Mouse (Mus musculus) lung, embryonic 16.5 days (tissue): ENCODE results near the gene Dpf1. TPM values are rescaled to one million over a fixed set of nuclear protein-coding genes. Genes with fewer than 3 reads are reported as not detected.

Source experiments
- ATAC-seq: fragments of 200-750 bp; cut with Nextera tagmentation; 2 replicates; pipeline ENCODE4 v1.8.0; 2017; ENCODE audit warnings: low read depth, mild to moderate bottlenecking, moderate library complexity
- H3K27ac ChIP-seq: fragments of 300-500 bp; sonication (generic); 2 replicates; pipeline ENCODE4 v1.5.1; 2014; ENCODE audit warnings: mild to moderate bottlenecking, control low read depth, low read length
- H3K27me3 ChIP-seq: fragments of 300-500 bp; sonication (generic); 2 replicates; pipeline ENCODE4 v1.6.1; 2014; ENCODE audit warnings: low read depth, low read length, mixed read lengths; ENCODE audit not compliant: control insufficient read depth, insufficient read depth
- H3K36me3 ChIP-seq: fragments of 300-500 bp; sonication (generic); 2 replicates; pipeline ENCODE4 v1.6.1; 2014; ENCODE audit warnings: low read length; ENCODE audit not compliant: control insufficient read depth, insufficient read depth
- H3K4me1 ChIP-seq: fragments of 300-500 bp; sonication (generic); replicated peaks from 2 replicates; pipeline ENCODE4 v1.6.1; 2014; ENCODE audit warnings: low read length, mixed read lengths; ENCODE audit not compliant: control insufficient read depth, insufficient read depth
- H3K4me2 ChIP-seq: fragments of 300-500 bp; sonication (generic); 2 replicates; pipeline ENCODE4 v1.6.1; 2014; ENCODE audit warnings: low read depth, low read length, control low read depth
- H3K4me3 ChIP-seq: fragments of 300-500 bp; sonication (generic); 2 replicates; pipeline ENCODE4 v1.5.1; 2014; ENCODE audit warnings: mild to moderate bottlenecking, low read length, control low read depth
- H3K9ac ChIP-seq: fragments of 300-500 bp; sonication (generic); 2 replicates; pipeline ENCODE4 v1.6.1; 2014; ENCODE audit warnings: low read length, control low read depth
- H3K9me3 ChIP-seq: fragments of 300-500 bp; sonication (generic); 2 replicates; pipeline ENCODE4 v1.6.1; 2016; ENCODE audit warnings: low read length; ENCODE audit not compliant: control insufficient read depth
- WGBS: fragments of 180-500 bp; shearing (Covaris S2); extraction: QIAGEN DNeasy Blood & Tissue Kit; methylation state at CpG from one replicate; pipeline ENCODE4 v1.1.7; 2014; 5-methylcytosine and 5-hydroxymethylcytosine counted together
- polyA plus RNA-seq: library from polyadenylated mRNA; unstranded; fragments of >200 nt; fragmentation: Nextera tagmentation; extraction: Ambion mirVana; gene quantifications from 2 replicates; pipeline ENCODE4 v1.2.1, GENCODE M21; 2015

Gene Dpf1
- polyA plus RNA-seq, 1 experiment from 2014 or later: 8.7 TPM

DNA sequence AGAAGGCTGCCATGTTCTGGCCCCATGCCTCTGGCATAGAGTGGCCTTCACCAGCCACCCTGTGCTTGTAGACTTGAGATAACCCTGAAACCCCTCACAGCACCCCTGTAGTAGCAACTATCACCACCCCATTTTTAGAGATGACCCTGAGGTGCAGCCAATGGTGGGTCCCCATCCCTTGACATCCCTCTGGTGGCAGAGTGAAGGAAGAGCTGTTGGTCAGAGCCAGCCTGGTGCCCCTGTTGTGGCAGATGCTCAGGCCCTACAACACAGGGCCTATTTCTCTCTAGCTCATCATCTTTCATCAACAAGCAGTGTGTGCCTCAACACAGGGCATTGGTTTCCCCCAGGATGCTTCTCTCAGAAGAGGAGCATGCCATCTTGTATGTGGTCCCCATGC lies 31.5 kb downstream of the Dpf1 start:
- no peaks in the 10 kb centered on the region for H3K9me3 ChIP-seq
- peaks cover 2% of the 10 kb centered on the region; the same call in 1 of the 2 replicates for H3K4me1 ChIP-seq
- H3K4me2 ChIP-seq: no peak overlapping the region
- peaks cover 26% of the 10 kb centered on the region for H3K36me3 ChIP-seq
- H3K27me3 ChIP-seq: no peaks in the 10 kb centered on the region
- ATAC-seq: no peak
- H3K4me3 ChIP-seq: no peak overlapping the region
- H3K9ac ChIP-seq: no peak overlapping the region
- no peak overlapping the region for H3K27ac ChIP-seq

DNA sequence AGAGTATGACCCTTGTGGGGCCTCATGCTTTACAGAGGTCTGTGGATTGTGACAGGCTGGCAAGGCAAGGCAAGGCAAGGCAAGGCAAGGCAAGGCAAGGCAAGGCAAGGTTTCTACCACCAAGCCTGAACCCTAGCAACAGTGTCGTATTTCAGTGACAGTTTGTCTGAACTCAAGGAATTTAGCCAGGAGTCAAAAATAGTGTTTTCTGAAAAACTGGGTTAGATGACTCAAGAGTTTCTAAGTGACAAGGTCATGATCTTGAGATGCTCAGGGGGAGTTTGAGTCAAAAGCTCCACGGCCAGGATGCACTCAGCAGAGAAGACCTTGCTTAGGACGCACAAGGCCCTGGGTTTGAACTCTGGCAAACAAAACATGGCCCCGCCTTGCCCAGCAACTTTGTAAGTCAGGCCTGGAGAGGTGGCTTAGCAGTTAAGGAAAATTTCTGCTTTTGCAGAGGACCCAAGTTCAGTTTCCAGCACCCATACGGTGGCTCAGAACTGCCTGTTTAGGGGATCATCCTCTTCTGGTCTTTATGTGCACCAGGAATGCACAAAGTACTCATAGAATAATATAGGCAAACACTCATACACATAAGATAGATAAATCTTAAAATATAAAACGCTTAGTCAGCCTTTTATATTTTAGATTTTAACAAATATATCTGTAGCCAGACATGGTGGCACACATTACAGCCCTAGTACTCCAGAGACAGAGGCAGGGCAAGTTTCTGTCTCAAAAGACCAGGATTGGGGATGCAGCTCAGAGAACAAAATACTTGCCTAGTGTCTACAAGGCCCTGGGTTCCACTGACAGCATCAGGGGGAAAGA lies 32.3 kb downstream of the Dpf1 start:
- Histone ChIP-seq H3K9ac (no peak overlapping the region), H3K27me3 (no peaks in the 10 kb centered on the region), H3K36me3 (peaks cover 22% of the 10 kb centered on the region), H3K27ac (no peak overlapping the region), H3K4me2 (no peak overlapping the region), H3K9me3 (no peaks in the 10 kb centered on the region), H3K4me1 (peaks cover 2% of the 10 kb centered on the region; the same call in 1 of the 2 replicates), H3K4me3 (no peak overlapping the region)
- WGBS: 69% methylated on average over 6 of the region's 6 CpGs
- no peak for ATAC-seq

DNA sequence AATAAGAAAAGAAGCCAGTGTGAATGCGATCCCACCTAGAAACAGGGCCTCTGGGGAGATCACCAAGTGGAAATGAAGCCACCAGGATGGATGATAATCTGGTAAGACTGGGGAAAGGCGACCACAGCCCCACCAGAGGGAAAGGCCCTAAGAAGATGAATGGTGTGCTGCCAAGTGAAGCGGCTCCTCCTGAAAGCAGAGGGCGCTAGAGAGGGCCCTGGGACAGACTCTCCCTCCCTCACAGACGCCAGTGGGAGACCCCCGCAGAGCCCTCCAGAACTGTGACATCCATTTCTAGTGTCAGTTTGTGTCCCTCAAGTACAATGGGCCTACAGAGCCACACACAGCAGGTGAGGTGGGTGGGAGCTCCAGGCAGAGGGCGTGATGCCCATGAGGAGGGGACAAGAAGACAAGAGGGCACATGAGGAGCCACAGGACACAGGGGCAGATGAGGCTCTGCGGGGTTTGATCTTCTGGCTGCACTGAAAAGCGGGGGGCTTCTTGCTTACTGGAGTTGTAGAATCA lies 33.1 kb downstream of the Dpf1 start:
- no peaks in the 10 kb centered on the region for H3K9me3 ChIP-seq
- no peak overlapping the region for H3K4me3 ChIP-seq
- peaks cover 2% of the 10 kb centered on the region; the same call in 1 of the 2 replicates for H3K4me1 ChIP-seq
- WGBS: 73% methylated on average over 9 of the region's 9 CpGs
- H3K36me3 ChIP-seq: peaks cover 16% of the 10 kb centered on the region
- H3K27ac ChIP-seq: no peak overlapping the region
- no peak overlapping the region for H3K9ac ChIP-seq
- no peaks in the 10 kb centered on the region for H3K27me3 ChIP-seq
- no peak overlapping the region for H3K4me2 ChIP-seq
- no peak for ATAC-seq

DNA sequence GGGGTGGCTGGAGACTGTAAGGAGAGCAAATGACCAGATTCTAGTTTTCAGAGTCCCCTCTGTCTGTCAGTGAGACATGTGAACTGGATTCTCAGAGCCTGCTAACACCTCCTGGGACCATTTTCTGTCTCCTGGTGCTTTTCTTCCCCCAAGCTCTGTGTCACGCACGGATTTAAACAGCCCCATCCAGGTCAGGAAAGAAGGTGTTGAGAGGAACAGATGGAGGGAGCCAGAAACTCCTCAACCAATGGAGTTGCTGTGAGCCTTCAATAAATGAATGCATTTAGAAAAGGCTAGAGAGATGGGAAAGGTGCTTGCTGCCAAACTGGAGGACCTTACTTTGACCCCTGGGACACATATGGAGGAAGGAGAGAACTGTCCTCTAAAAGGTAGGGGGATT lies 34.0 kb downstream of the Dpf1 start:
- H3K4me1 ChIP-seq: peaks cover 2% of the 10 kb centered on the region; the same call in 1 of the 2 replicates
- no peak overlapping the region for H3K4me2 ChIP-seq
- WGBS: 89% methylated on average over 2 of the region's 2 CpGs
- H3K9me3 ChIP-seq: no peaks in the 10 kb centered on the region
- peaks cover 9% of the 10 kb centered on the region for H3K36me3 ChIP-seq
- H3K9ac ChIP-seq: no peak overlapping the region
- ATAC-seq: no peak
- no peak overlapping the region for H3K27ac ChIP-seq
- H3K27me3 ChIP-seq: no peaks in the 10 kb centered on the region
- no peak overlapping the region for H3K4me3 ChIP-seq

DNA sequence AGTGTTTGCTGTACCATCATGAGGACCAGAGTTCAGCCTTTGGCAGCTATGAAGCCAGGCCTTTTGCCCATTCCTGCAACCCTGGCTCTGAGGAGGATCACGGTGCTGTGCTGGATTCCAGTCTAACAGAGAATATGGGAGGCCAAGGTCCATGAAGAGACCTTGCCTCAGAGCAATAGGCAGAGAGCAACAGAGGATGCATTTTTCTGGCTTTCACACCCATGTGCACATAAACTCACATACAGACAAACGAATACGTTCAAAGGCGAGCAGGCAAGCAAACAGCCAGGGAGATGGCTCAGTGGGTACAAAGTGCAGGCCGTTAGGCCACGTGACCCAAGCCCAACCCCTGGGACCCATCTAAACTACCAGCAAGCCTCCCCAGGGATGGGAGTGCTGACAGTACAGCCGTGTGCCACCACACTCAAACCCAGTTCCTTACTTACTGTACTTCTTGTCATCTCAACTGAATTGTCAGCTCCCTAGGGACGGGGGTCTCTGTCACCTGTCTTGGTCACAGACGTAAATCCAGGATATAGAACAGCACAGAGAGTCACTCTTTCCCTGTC lies 34.7 kb downstream of the Dpf1 start:
- H3K27me3 ChIP-seq: no peaks in the 10 kb centered on the region
- H3K4me2 ChIP-seq: no peak overlapping the region
- H3K27ac ChIP-seq: no peak overlapping the region
- no peak overlapping the region for H3K4me3 ChIP-seq
- H3K36me3 ChIP-seq: peaks cover 9% of the 10 kb centered on the region
- H3K4me1 ChIP-seq: peaks cover 2% of the 10 kb centered on the region; the same call in 1 of the 2 replicates
- H3K9ac ChIP-seq: no peak overlapping the region
- H3K9me3 ChIP-seq: no peaks in the 10 kb centered on the region
- ATAC-seq: no peak
- 76% methylated on average over 9 of the region's 9 CpGs for WGBS

DNA sequence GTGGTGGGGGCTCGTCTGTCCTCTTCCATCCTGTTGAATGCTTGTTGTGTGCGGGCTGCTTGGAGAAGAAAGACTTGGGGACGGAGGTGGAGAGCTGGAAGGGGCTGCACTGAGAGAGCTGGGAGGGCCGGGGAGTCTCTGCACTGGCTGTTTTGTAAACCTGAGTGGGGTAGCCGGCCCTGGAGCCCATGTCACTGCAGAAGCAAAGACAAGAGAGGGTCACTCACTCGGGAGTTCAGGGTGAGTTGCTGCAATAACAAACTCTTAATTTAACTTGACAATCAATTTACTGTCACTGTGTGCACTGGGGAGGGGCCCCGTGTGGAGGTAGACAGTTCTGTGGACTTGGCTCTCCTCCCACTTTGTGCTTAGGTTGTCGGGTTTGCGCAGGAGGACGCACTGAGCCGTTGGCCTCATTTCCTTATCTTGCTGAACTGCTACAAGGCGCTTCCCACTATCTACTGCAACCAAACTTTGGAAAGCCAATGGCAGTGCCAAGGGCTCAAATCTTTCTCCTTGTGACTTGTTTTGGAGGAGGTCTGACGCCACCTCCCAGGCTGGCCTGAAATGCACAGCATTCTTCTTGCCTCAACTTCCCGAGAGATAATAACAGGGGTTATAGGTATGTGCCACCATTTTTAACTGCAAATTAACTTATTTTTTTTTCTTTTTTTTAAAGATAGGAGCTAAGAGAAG lies 35.4 kb downstream of the Dpf1 start:
- ATAC-seq: no peak
- no peak overlapping the region for H3K27ac ChIP-seq
- no peak overlapping the region for H3K4me3 ChIP-seq
- no peaks in the 10 kb centered on the region for H3K27me3 ChIP-seq
- H3K4me1 ChIP-seq: 0 out of 2 replicates have a peak, but pooled peaks cover 2% of the 10 kb centered on the region
- no peak overlapping the region for H3K9ac ChIP-seq
- H3K9me3 ChIP-seq: no peaks in the 10 kb centered on the region
- WGBS: 46% methylated on average over 14 of the region's 14 CpGs
- peaks cover 9% of the 10 kb centered on the region for H3K36me3 ChIP-seq
- no peak overlapping the region for H3K4me2 ChIP-seq

DNA sequence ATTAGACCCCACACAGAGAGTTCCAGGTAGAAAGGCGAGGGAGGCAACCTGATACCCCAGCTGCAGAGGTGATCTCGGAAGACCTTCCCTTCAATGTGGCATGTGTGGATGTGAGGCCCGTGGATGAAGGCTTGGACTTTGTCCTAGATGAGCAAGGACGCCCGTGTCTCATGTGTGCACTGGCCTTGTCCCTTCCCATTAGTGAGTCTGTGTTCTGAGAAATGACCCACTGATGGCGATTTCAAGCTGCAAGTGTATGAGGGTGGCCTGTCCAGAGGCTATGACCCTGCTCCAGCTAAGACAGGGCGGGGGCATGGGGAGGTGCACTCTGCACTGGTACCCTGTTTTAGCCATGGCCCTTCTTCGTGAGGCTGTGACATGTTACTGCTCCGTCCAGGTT lies 36.5 kb downstream of the Dpf1 start:
- no peak for ATAC-seq
- Histone ChIP-seq H3K9ac (no peak overlapping the region), H3K27ac (no peak overlapping the region), H3K4me3 (no peak overlapping the region), H3K27me3 (no peaks in the 10 kb centered on the region), H3K36me3 (peaks cover 9% of the 10 kb centered on the region), H3K9me3 (no peaks in the 10 kb centered on the region), H3K4me2 (no peak overlapping the region), H3K4me1 (no peaks in the 10 kb centered on the region)
- 80% methylated on average over 9 of the region's 9 CpGs for WGBS

DNA sequence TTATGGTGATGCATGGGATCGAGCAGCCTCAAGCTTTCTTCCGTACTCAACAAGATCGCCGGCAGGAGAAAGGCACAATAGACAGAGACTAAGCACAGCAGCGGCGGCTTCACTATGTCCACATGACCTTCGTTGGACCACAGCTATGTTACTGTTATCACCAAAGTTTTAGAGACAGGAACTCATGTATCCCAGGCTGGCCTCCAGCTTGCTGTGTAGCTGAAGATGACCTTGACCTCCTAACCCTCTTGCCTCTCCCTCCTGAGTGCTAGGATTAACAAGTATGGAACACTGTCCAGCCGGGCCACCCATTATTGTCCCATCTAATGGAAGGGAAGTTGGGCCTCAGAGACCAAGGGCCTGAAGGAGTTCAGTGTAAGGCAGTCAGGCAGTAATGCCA lies 37.1 kb downstream of the Dpf1 start:
- Histone ChIP-seq H3K9me3 (no peaks in the 10 kb centered on the region), H3K4me1 (no peaks in the 10 kb centered on the region), H3K9ac (no peak overlapping the region), H3K4me3 (no peak overlapping the region), H3K27me3 (no peaks in the 10 kb centered on the region), H3K36me3 (peaks cover 10% of the 10 kb centered on the region), H3K4me2 (no peak overlapping the region), H3K27ac (no peak overlapping the region)
- 86% methylated on average over 8 of the region's 8 CpGs for WGBS
- ATAC-seq: no peak

DNA sequence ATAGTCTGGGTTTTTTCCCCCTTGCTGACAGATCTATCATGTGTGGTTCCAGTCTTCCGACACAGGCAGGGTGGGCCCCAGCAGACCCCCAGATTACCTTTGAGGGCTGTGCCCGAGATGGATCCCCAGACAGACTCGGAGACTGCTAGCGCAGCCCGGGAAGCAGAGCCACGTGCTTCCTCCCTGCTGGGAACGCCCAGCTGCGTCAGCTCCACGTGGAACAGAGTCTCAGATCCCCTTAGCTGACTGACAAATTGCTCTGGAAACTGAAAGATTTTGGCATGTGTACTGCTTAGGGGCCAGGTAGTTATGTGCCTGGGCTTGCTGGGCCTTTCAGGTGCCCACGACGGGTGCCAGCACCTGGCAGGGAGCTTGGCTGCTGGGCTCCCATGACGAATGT lies 38.0 kb downstream of the Dpf1 start:
- Histone ChIP-seq H3K27ac (no peak overlapping the region), H3K4me2 (no peak overlapping the region), H3K4me3 (no peak overlapping the region), H3K36me3 (peaks cover 9% of the 10 kb centered on the region), H3K9me3 (no peaks in the 10 kb centered on the region), H3K27me3 (no peaks in the 10 kb centered on the region), H3K9ac (no peak overlapping the region), H3K4me1 (no peaks in the 10 kb centered on the region)
- ATAC-seq: no peak
- WGBS: 68% methylated on average over 12 of the region's 12 CpGs
